Mouse (Mus musculus): ENCODE results near the gene Sema5a. TPM values are rescaled to one million over a fixed set of nuclear protein-coding genes. Genes with fewer than 3 reads are reported as not detected.

Sema5a gene
- total RNA-seq, 2 experiments from 2014 or later, result 2.4 to 3.0 TPM

- DNase-seq, result no peak
- intact Hi-C loops (cut with DNase I), result no loop called here
These were observed 51.9 kb downstream of the Sema5a start for GRCm38 (mm10) chr15:32296523-32296922.

DNA sequence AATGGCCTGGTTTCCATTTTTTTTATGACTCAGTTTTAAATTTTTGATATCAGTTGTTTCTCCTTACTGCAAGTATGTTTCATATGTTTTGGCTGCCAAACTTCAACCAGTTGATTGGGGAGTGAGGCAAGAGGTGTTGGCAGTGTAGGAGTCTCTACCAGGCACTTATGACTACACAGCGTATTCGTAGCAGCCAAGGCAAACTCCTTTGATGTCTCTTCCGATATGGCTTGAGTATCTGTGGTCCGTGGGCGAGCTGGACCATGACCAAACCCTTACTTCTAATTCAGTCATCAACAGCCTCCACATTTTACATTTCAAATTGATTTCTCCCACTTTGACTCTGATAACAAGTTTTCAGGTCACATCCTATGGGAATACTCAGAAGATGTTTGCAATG is 52.7 kb downstream of the Sema5a start:
- no peak for DNase-seq
- intact Hi-C loops (cut with DNase I), result no loop called here

DNA sequence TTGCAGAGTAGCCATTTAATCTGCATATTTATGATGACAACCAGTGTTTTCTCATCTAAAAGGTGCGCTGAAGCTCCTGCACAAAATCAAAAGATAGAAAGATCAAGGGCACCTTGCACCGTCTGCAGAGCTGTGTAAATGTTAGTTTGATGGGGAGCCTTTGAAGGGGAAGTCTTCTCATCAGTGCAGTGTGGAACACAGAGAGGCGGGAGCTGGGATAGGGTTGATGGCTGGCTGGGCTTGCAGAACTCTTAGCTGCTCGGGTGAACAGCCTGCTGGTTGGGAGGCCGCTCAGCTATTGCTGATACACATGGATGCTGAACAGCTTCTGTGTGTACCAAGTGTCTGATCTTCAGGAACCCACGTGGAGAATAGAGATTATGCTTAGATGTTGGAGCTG is 53.9 kb downstream of the Sema5a start:
- intact Hi-C loops (cut with DNase I), result no loop called here
- no peak for DNase-seq

DNA sequence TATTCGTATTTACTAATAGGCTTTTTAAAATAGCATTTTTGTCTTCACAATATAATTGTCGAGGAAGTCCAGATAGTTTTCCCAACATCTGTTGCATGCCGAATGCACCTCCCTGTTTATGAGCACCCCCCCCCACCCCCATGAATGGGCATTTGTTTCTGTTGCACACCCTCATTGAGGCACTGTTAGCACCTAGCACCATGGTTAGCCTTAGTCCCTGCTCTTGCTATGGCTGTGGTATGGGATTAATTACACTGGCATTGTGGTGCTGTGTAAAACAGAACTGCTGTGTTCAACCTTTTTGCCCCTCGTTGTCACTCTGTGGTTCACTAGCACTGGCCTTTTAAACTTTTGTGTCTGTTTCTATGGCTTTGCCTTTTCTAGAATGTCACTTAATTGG is 56.4 kb downstream of the Sema5a start:
- no peak for DNase-seq
- intact Hi-C loops (cut with DNase I), result no loop called here

- intact Hi-C loops (cut with DNase I), result no loop called here
- DNase-seq, result no peak
These were observed 62.1 kb downstream of the Sema5a start for GRCm38 (mm10) chr15:32306557-32307243.

DNA sequence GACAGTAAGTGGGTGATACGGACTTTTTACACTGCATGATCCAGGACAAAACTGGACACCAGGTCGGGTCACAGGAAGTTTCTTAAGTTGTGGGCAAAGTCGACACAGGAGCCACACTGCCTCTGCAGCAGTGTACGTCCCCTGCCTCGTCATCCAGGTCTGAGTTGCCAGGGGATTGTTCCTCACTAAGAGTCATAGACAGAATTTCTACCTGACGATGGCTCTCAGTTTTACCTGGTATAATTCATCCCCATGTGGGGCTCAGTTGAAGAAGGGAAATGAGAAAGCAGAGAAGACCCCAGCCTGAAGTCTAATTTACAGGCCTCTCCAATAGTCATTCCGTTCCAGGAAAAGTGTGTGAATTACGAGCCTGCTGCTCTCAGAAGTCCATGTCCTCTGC is 66.2 kb downstream of the Sema5a start:
- no peak for DNase-seq
- intact Hi-C loops (cut with DNase I), result no loop called here

DNA sequence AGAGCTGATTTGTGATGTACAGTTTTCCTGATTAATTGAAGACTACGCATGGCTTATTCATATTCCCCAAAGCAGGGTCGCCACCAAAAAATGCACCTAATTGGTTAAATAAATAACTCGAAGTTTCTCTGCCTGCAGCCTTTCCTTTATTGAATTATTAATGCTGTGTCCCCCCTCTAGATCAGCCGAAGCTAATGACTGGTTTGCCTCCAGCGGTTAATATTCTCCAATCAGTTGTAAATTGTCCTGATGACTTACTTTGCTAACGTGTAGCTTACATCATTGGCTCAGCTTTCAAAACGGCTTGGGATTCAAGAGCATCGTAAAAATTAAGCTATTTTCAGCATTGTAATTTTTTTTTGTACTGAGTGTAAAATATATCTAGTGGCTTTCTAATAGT is 66.7 kb downstream of the Sema5a start:
- intact Hi-C loops (cut with DNase I), result no loop called here
- no peak for DNase-seq

DNA sequence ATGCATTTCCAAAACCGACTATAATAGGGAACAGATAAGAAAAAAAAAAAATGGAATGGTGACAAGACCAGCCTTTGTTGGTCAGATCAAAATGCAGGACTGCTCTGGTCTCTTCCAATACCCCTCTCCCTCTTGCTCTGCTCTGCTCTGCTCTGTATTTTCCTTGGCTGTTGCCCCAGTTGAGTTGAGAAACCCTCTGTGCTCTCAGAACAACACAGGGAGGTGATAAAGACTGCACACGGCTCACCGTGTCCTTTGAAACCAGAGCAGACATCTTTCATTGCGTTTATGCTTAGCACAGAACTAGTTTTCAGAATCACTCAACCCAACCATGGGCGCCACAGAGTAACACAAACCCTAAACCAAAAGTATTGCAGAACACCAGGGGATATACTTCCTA is 72.5 kb downstream of the Sema5a start:
- intact Hi-C loops (cut with DNase I), result no loop called here
- DNase-seq, result no peak

GRCm38 (mm10) chr15:32320739-32321138 is 76.1 kb downstream of the Sema5a start:
- intact Hi-C loops (cut with DNase I), result no loop called here
- DNase-seq, result no peak

GRCm38 (mm10) chr15:32322455-32323220 is 78.0 kb downstream of the Sema5a start:
- DNase-seq, result no peak
- intact Hi-C loops (cut with DNase I), result no loop called here

GRCm38 (mm10) chr15:32323224-32323623 is 78.6 kb downstream of the Sema5a start:
- intact Hi-C loops (cut with DNase I), result no loop called here
- no peak for DNase-seq

DNA sequence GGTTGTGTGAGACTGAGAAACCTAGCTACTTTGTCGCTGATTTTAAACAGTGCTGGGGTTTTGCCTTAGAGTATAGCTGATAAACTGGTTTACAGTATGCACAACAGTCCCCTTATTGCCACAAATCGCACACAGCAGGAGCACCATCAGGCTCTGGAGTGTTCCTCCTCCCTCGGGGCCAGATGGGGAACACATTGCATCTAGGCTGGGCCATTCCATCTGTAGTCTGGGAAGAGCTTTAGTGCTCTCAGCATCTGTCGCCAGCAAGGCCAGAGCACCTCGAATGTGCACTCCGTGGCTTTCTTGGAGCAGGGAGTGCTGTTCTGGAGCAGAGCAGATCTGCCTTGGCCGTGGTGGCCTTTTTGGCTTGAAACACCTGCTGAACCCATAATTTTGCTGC is 79.5 kb downstream of the Sema5a start:
- DNase-seq, result no peak
- intact Hi-C loops (cut with DNase I), result no loop called here

DNA sequence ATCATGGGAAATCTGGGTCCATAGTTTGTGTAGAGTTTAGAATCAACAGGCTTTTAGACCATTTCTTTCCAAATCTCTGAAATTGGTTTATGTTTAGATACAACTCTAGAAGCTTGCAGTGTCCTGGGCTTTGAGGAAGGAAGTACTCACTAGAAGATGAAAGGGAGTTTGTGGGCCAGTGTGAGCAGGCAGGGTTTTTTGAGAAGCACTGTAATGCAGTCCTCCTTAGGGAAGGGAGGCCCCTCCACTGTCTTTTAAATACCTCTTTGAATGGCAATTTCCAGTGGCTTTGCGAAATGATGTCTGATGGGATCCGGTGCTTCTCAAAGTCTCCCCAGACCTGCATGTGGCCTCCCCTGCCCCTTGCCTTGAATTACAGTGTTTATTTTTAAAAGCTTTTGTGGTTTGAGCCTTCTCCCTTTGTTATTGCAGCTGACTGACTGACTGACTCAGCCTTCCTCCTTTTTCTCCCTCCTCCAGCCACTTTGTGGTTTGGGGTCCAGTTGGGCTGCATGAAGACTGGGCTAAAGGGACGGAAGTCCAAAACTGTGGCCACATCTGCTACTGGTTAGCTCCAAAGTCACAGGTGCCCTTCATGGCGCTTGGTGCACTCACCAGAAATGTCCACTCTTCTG is 83.9 kb downstream of the Sema5a start:
- intact Hi-C loops (cut with DNase I), result no loop called here
- DNase-seq, result no peak

DNA sequence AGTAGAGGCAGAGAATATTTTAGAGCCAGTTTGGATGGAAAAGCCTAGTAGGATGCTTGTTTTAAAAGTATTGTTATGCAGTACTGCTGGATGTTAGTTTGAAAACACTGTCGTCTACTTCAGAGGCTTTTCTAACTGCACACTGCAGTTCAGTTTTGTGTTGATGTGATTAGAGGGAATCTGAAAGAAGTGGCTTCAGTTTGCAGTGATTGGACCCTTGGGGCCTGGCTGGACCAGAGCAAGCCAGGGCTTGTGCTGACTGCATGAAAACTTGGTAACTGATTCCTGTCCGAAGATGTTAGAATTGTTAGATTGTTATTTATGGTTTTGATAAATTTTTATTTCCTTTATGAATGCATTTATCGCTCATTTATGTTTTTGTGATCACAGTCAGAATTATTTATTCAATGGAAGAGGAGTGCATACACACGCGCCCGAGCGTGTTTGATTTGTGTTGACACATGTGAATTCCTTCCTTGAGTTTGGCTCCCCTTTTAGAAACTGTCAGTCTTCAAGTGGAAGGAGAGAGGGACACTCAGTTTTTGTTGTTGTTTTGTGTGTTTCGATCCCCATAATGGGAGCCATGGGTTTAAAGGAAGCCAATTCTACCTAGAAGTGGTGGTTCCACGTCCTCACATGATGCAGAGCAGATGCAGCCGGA is 85.2 kb downstream of the Sema5a start:
- intact Hi-C loops (cut with DNase I), result no loop called here
- peak in 1 of 2 experiments; percentile 25 for DNase-seq

DNA sequence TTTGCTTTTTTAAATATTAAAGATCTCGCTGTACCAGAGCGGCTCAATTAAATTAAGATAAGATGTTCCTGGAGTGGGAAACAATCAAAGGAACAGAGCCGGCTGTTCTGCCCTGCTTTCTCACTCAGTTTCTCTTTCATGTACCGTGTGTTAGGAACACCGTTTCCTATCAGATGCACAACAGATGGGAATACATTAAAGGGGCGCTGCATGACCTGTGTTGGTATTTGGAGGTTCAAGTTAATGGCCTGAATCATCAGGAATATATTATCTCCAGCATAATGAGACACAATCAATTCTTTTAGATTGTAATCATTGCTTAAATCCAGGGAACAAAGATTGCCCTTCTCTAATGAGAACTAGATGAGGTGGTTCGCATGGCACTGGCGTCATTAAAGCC is 85.8 kb downstream of the Sema5a start:
- DNase-seq, result no peak
- intact Hi-C loops (cut with DNase I), result no loop called here

DNA sequence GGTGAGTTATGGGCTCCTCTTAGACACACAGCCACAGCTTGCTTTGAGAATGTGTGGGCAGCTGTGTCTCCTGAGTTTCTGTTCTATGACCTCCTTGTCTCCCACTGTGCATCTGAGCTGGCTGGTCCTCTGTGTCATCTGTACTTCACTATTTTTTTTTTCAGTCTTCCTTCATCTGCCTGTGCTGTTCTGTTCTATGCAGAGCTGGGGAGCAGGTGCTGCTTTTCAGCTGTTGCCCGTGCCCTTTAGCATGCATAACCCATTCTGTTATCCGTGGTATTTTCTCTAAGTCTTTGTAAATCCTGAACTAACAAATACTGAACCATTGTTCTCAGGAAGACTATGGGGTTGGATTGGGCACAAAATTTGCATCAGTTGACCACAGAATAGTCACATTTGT is 86.4 kb downstream of the Sema5a start:
- no peak for DNase-seq
- intact Hi-C loops (cut with DNase I), result no loop called here

DNA sequence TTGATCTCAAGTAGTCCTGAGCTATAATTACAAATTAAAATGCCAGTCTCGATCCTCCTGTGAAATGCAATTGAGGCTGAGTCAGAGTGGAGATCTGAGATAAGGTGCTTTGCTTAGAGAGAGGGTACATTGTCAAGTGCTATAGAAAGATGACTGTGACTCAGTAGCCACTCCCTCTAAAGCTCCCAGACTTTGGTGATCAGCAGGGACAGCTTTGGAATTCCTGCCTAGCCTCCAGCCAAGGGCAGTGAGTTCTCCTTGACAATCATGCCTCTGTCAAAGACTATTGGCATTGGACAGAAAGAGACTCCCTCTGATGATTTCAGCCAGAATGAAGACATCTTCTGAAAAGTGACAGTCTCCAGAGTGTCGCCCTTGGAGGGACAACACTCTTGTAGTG is 88.8 kb downstream of the Sema5a start:
- no peak for DNase-seq
- intact Hi-C loops (cut with DNase I), result no loop called here

DNA sequence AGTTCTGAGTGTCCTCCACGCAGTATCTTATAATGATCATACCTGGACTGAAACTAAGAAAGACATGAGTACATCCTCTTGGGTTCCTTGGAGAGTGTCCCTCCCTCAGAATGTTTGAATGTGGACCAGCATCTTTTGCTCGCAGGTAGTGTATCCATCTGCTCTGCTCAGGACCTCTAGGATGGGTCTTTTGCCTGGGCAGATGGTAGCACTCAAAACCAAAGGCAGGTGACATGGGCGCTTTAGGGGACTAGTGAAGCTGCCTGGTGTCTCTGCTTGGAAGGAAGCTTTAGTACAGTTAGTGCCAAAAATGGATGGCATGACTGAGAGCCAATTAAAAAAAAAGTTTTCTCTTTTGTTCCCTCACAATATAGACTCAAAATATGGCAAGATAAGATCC is 93.2 kb downstream of the Sema5a start:
- intact Hi-C loops (cut with DNase I), result no loop called here
- DNase-seq, result no peak

GRCm38 (mm10) chr15:32338721-32339290 is 94.2 kb downstream of the Sema5a start:
- intact Hi-C loops (cut with DNase I), result no loop called here
- DNase-seq, result no peak

DNA sequence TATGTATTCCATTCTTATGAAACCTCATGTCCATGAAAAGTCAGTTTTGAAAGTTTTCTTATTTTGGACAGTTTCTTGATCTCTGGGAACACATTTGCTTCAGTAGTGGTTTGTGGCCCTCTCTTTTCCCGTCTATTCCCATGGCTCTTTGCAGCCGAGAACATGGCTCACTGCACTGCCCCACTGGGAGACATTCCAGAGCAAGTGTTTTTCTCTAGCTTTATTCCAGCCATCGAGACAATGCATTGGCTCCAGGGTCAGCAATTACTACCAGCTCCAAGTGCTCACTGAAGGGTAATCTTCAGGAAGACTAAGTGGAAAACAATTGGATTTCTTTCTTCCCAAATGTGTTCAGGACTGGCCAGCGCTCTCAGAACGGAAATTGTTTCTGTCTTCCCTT is 94.8 kb downstream of the Sema5a start:
- peak in 1 of 2 experiments; percentile 25 for DNase-seq
- intact Hi-C loops (cut with DNase I), result no loop called here

DNA sequence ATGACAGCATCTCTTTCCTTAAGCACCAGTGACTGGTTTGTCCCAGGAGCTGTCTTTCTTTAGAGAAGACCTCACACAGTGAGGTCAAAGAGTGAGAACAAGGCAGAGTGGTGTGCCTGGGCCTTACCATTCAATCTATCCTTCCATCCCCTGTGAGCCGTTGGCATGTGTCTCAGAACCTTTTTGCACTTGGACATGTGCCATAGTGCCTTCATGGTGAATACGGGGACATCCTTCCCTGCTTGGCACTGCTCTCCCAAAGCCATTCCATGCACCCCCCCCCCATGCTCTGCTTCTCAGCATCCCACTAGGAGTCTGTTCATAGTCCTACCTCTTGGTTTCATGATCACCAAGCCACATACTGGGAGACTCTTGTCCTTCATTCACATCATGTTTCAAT is 96.8 kb downstream of the Sema5a start:
- intact Hi-C loops (cut with DNase I), result no loop called here
- no peak for DNase-seq
